Mouse (Mus musculus) forebrain, embryonic 12.5 days (tissue): ENCODE results near the gene Lpar1. TPM values are rescaled to one million over a fixed set of nuclear protein-coding genes. Genes with fewer than 3 reads are reported as not detected.

Experiments used
- ATAC-seq: fragments of 200-750 bp; cut with Nextera tagmentation; 2 replicates; pipeline ENCODE4 v1.8.0; 2017; ENCODE audit warnings: moderate TSS enrichment; ENCODE audit not compliant: low FRiP score
- H3K27ac ChIP-seq: fragments of 300-500 bp; sonication (generic); 2 replicates; pipeline ENCODE4 v1.5.1; 2016; ENCODE audit warnings: mild to moderate bottlenecking
- H3K27me3 ChIP-seq: fragments of 300-500 bp; sonication (generic); 2 replicates; pipeline ENCODE4 v1.6.1; 2016; ENCODE audit warnings: mild to moderate bottlenecking
- H3K36me3 ChIP-seq: fragments of 300-500 bp; sonication (generic); replicated peaks from 2 replicates; pipeline ENCODE4 v1.6.1; 2016; ENCODE audit warnings: mild to moderate bottlenecking
- H3K4me1 ChIP-seq: fragments of 300-500 bp; sonication (generic); 2 replicates; pipeline ENCODE4 v1.6.1; 2016
- H3K4me2 ChIP-seq: fragments of 300-500 bp; sonication (generic); 2 replicates; pipeline ENCODE4 v1.6.1; 2016; ENCODE audit warnings: mild to moderate bottlenecking, moderate library complexity
- H3K4me3 ChIP-seq: fragments of 300-500 bp; sonication (generic); replicated peaks from 2 replicates; pipeline ENCODE4 v1.5.1; 2016; ENCODE audit warnings: mild to moderate bottlenecking
- H3K9ac ChIP-seq: fragments of 300-500 bp; sonication (generic); 2 replicates; pipeline ENCODE4 v1.6.1; 2016; ENCODE audit warnings: mild to moderate bottlenecking
- H3K9me3 ChIP-seq: fragments of 300-500 bp; sonication (generic); 2 replicates; pipeline ENCODE4 v1.6.1; 2016
- WGBS: fragments of 180-500 bp; shearing (Covaris S2); methylation state at CpG from one replicate; pipeline ENCODE4 v1.1.7; 2016; 5-methylcytosine and 5-hydroxymethylcytosine counted together
- polyA plus RNA-seq: library from polyadenylated mRNA; unstranded; fragments of >200 nt; fragmentation: Nextera tagmentation; extraction: Ambion mirVana; gene quantifications from 2 replicates; pipeline ENCODE4 v1.2.1, GENCODE M21; 2016

Gene Lpar1
- polyA plus RNA-seq, 1 experiment from 2014 or later, result 50.2 TPM

- Histone ChIP-seq H3K27me3 (no peaks in the 10 kb centered on the region), H3K4me2 (no peak overlapping the region), H3K4me3 (no peak overlapping the region), H3K27ac (no peak overlapping the region), H3K9me3 (no peaks in the 10 kb centered on the region), H3K36me3 (no peaks in the 10 kb centered on the region), H3K4me1 (no peaks in the 10 kb centered on the region), H3K9ac (no peak overlapping the region)
- WGBS, result 87% methylated on average over 13 of the region's 13 CpGs
- ATAC-seq, result no peak
Observed at GRCm38 (mm10) chr4:58464390-58465164, 89.1 kb downstream of the Lpar1 start.

DNA sequence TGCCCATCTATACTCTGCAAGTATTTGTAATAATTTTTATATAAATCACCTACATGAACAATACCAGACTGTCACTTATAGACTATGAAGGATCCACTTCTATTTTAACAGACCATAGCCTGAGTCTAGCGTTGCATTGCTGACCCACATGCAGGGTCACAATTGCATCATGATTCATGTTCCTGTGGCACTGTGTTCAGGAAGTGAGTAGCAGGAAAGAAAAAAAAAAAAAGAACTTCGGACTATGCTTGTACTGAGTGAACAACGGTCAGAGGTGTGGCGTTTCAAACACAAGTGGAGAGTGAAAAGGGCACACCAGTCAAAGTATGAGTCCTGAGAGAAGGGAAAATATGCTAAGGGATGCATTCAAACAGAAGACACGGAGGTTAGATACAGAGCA is 90.7 kb downstream of the Lpar1 start:
- H3K9me3 ChIP-seq, result no peaks in the 10 kb centered on the region
- H3K27ac ChIP-seq, result no peak overlapping the region
- no peak overlapping the region for H3K9ac ChIP-seq
- no peak overlapping the region for H3K4me3 ChIP-seq
- no peaks in the 10 kb centered on the region for H3K36me3 ChIP-seq
- ATAC-seq, result no peak
- no peaks in the 10 kb centered on the region for H3K4me1 ChIP-seq
- H3K4me2 ChIP-seq, result no peak overlapping the region
- H3K27me3 ChIP-seq, result no peaks in the 10 kb centered on the region
- WGBS, result 92% methylated on average over 5 of the region's 5 CpGs

- WGBS, result 81% methylated on average over 2 of the region's 2 CpGs
- no peak for ATAC-seq
- Histone ChIP-seq H3K4me1 (no peaks in the 10 kb centered on the region), H3K27me3 (no peaks in the 10 kb centered on the region), H3K36me3 (no peaks in the 10 kb centered on the region), H3K9ac (no peak overlapping the region), H3K27ac (no peak overlapping the region), H3K4me3 (no peak overlapping the region), H3K4me2 (no peak overlapping the region), H3K9me3 (no peaks in the 10 kb centered on the region)
Observed at GRCm38 (mm10) chr4:58462586-58462985, 91.1 kb downstream of the Lpar1 start.

GRCm38 (mm10) chr4:58453334-58453733 is 100.4 kb downstream of the Lpar1 start:
- ATAC-seq, result no peak
- H3K27me3 ChIP-seq, result no peaks in the 10 kb centered on the region
- 0 out of 2 replicates have a peak, but pooled peaks cover 2% of the 10 kb centered on the region for H3K4me1 ChIP-seq
- no peaks in the 10 kb centered on the region for H3K9me3 ChIP-seq
- no peaks in the 10 kb centered on the region for H3K36me3 ChIP-seq
- H3K4me3 ChIP-seq, result no peak overlapping the region
- no peak overlapping the region for H3K9ac ChIP-seq
- H3K27ac ChIP-seq, result no peak overlapping the region
- WGBS, result 90% methylated on average over 4 of the region's 4 CpGs
- no peak overlapping the region for H3K4me2 ChIP-seq

GRCm38 (mm10) chr4:58448825-58449224 is 104.9 kb downstream of the Lpar1 start:
- Histone ChIP-seq H3K4me3 (no peak overlapping the region), H3K36me3 (no peaks in the 10 kb centered on the region), H3K27me3 (no peaks in the 10 kb centered on the region), H3K4me1 (no peaks in the 10 kb centered on the region), H3K27ac (no peak overlapping the region), H3K4me2 (no peak overlapping the region), H3K9me3 (no peaks in the 10 kb centered on the region), H3K9ac (no peak overlapping the region)
- no peak for ATAC-seq
- WGBS, result 91% methylated on average over 3 of the region's 3 CpGs

GRCm38 (mm10) chr4:58447841-58448240 is 105.9 kb downstream of the Lpar1 start:
- WGBS, result 92% methylated on average over 7 of the region's 7 CpGs
- Histone ChIP-seq H3K27ac (no peak overlapping the region), H3K36me3 (no peaks in the 10 kb centered on the region), H3K4me3 (no peak overlapping the region), H3K9me3 (no peaks in the 10 kb centered on the region), H3K9ac (no peak overlapping the region), H3K27me3 (no peaks in the 10 kb centered on the region), H3K4me1 (no peaks in the 10 kb centered on the region), H3K4me2 (no peak overlapping the region)
- no peak for ATAC-seq

- WGBS, result 80% methylated on average over 6 of the region's 6 CpGs
- Histone ChIP-seq H3K27me3 (no peaks in the 10 kb centered on the region), H3K4me3 (no peak overlapping the region), H3K9ac (no peak overlapping the region), H3K9me3 (no peaks in the 10 kb centered on the region), H3K4me2 (no peak overlapping the region), H3K27ac (no peak overlapping the region), H3K4me1 (no peaks in the 10 kb centered on the region), H3K36me3 (no peaks in the 10 kb centered on the region)
- no peak for ATAC-seq
Observed at GRCm38 (mm10) chr4:58445846-58446245, 107.9 kb downstream of the Lpar1 start.

- peaks cover 7% of the 10 kb centered on the region; the same call in 1 of the 2 replicates for H3K4me1 ChIP-seq
- no peaks in the 10 kb centered on the region for H3K27me3 ChIP-seq
- 59% methylated on average over 5 of the region's 5 CpGs for WGBS
- H3K36me3 ChIP-seq, result no peaks in the 10 kb centered on the region
- no peaks in the 10 kb centered on the region for H3K9me3 ChIP-seq
- no peak overlapping the region for H3K4me2 ChIP-seq
- ATAC-seq, result no peak
- no peak overlapping the region for H3K27ac ChIP-seq
- no peak overlapping the region for H3K9ac ChIP-seq
- no peak overlapping the region for H3K4me3 ChIP-seq
Observed at GRCm38 (mm10) chr4:58442338-58442737, 111.4 kb downstream of the Lpar1 start.

GRCm38 (mm10) chr4:58438654-58439053 is 115.0 kb downstream of the Lpar1 start:
- no peak for ATAC-seq
- H3K27me3 ChIP-seq, result no peaks in the 10 kb centered on the region
- WGBS, result 59% methylated on average over 7 of the region's 7 CpGs

DNA sequence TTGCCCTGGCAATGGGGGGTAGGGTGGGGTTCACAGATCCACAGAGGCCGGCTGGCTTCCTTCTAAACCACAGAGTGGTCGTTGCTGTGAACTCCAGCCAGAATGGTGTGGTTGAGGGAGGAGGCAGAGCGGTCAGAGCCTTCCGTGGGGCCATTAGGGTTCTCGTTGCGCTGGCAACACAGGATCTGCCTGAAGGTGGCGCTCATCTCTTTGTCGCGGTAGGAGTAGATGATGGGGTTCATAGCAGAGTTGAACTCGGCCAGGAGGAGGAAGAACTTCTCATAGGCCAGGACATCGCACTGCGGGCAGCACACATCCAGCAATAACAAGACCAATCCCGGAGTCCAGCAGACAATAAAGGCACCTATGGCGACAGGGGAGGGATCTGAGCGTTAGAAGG is 116.4 kb downstream of the Lpar1 start:
- no peak overlapping the region for H3K27ac ChIP-seq
- no peak overlapping the region for H3K4me2 ChIP-seq
- 90% methylated on average over 15 of the region's 15 CpGs for WGBS
- H3K36me3 ChIP-seq, result 0 out of 2 replicates have a peak, but pooled peaks cover 3% of the 10 kb centered on the region
- no peaks in the 10 kb centered on the region for H3K9me3 ChIP-seq
- H3K4me1 ChIP-seq, result peaks cover 7% of the 10 kb centered on the region; the same call in 1 of the 2 replicates
- no peak overlapping the region for H3K4me3 ChIP-seq
- no peaks in the 10 kb centered on the region for H3K27me3 ChIP-seq
- H3K9ac ChIP-seq, result no peak overlapping the region
- ATAC-seq, result no peak

More at GRCm38 (mm10) chr4:58438654-58439053, 115.0 kb downstream of the Lpar1 start:
- Histone ChIP-seq H3K9ac (no peak overlapping the region), H3K36me3 (0 out of 2 replicates have a peak, but pooled peaks cover 3% of the 10 kb centered on the region), H3K4me1 (peaks cover 7% of the 10 kb centered on the region; the same call in 1 of the 2 replicates), H3K27ac (0 out of 2 replicates have a peak overlapping the region, but pooled peaks have one; percentile 14), H3K4me3 (no peak overlapping the region), H3K4me2 (no peak overlapping the region), H3K9me3 (no peaks in the 10 kb centered on the region)

DNA sequence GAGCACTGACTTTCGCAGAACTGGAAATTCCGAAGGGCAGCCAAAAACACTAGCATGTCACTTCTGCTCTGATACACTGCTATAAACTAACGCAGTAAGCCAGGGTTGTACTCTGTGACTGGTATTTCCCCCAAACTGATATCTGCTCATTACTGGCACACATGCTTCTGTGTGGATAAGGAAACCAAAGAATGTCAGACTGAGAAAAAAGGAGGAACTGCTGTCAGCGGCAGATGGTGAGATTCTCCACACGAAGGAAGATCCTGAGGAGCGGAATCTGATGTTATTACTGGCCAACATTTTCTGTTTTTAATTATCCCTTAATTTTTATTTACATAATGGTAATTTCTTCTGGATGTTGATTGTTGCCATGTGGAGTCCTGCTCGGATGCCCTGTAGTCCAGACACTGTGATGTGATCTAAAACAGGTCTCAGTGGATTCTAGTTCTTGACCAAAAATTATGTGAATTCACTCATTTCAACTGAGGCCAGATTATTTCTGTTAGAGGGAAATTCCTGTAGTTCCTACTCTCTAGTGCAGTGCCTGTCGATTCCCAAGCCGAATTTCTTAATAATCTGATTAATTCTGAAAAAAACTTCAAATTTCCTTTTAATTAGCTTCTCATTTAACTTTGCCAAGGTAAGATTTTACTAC is 130.3 kb downstream of the Lpar1 start:
- Histone ChIP-seq H3K4me3 (no peak overlapping the region), H3K27ac (no peak overlapping the region), H3K27me3 (no peaks in the 10 kb centered on the region), H3K9ac (no peak overlapping the region), H3K4me2 (no peak overlapping the region), H3K4me1 (no peaks in the 10 kb centered on the region), H3K36me3 (no peaks in the 10 kb centered on the region), H3K9me3 (no peaks in the 10 kb centered on the region)
- no peak for ATAC-seq
- 79% methylated on average over 9 of the region's 9 CpGs for WGBS

DNA sequence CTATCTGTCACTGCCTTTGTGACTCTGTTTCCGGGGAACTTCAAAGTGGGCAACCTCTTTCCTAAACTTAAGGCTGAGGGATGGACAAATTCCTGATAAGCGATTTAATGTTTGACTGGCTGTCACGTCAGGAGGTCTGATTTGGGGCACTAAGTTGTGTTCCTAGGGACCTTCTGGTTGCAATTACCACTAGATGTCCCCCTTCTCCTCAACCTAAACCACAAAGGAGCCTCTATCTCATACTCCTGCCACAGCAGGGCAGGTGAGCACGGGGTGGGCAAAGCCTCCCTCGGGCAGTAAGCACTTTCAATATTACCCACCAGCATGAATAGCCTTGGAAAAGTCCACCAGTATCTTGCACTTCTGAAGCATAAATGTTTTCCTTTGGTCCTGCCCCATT is 134.5 kb downstream of the Lpar1 start:
- Histone ChIP-seq H3K27me3 (no peaks in the 10 kb centered on the region), H3K9ac (no peak overlapping the region), H3K27ac (no peak overlapping the region), H3K9me3 (no peaks in the 10 kb centered on the region), H3K4me3 (no peak overlapping the region), H3K4me1 (no peaks in the 10 kb centered on the region), H3K4me2 (no peak overlapping the region), H3K36me3 (no peaks in the 10 kb centered on the region)
- no peak for ATAC-seq
- 56% methylated on average over 5 of the region's 5 CpGs for WGBS

- ATAC-seq, result no peak
- Histone ChIP-seq H3K27ac (no peak overlapping the region), H3K4me3 (no peak overlapping the region), H3K4me1 (no peaks in the 10 kb centered on the region), H3K27me3 (no peaks in the 10 kb centered on the region), H3K36me3 (no peaks in the 10 kb centered on the region), H3K9me3 (no peaks in the 10 kb centered on the region), H3K9ac (no peak overlapping the region), H3K4me2 (no peak overlapping the region)
- WGBS, result 79% methylated on average over 4 of the region's 4 CpGs
Observed at GRCm38 (mm10) chr4:58417319-58417718, 136.4 kb downstream of the Lpar1 start.
